Mouse (Mus musculus) spleen, adult 2 months (tissue): ENCODE data around the gene Tmem37.

Experiments used
- CTCF ChIP-seq: fragments of 200-500 bp; IDR thresholded peaks from 2 replicates; pipeline ENCODE4 v1.5.1; 2011; ENCODE audit warnings: mild to moderate bottlenecking, inconsistent platforms; ENCODE audit not compliant: insufficient read depth, insufficient read length, insufficient replicate concordance; ENCODE audit errors: extremely low read depth
- POLR2A ChIP-seq: fragments of 200-500 bp; IDR thresholded peaks from 2 replicates; pipeline ENCODE4 v1.6.1; 2011; ENCODE audit warnings: low read depth, low read length, inconsistent platforms

DNA sequence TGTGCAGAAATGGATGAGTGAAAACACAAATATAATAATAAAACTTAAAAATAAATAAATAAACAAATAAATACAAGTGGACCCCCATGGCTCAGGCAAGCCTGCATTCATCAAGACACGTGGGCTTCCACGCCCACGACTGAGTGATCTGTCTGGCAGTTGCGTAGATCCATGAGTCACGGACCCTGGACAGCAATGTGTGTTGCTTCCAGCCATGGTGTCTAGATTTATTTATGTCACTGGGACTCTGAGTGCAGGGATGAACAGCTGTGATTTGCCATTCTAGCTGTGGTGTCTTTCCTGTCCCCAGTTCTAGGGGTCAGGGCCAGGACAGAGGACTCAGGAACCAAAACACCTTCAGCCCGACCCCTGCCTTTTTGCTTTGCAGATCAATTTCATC is 18.9 kb downstream of the Tmem37 start:
- no peak for TF ChIP-seq CTCF
- no peak for TF ChIP-seq POLR2A
